Mouse (Mus musculus): ENCODE results near the gene Tspyl3.

Tspyl3 gene

GRCm38 (mm10) chr2:153227959-153228358 lies 2.7 kb upstream of the Tspyl3 start:
- DNase-seq, result no peak

- no peak for DNase-seq
Measured at GRCm38 (mm10) chr2:153225595-153225953, 333 bp upstream of the Tspyl3 start.

DNA sequence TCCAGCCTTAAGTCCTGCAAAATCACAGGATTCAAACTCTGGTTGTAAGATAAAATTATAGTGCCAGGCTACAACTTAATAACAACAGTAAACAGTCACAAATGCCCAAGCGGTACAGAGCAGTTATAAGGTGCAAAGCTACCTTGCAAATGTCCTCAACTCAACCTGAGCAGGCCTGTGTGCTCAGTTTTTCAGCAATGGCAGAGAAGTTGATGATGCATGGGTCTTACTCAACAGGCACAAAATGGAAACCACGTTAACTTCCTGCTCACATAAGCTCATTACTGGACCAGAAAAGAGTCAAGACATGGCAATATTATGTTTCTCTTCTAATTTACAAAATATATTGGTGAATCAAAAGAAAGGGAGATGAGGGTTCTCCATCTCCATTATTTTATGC lies 2.7 kb downstream of the Tspyl3 start:
- no peak for DNase-seq

DNA sequence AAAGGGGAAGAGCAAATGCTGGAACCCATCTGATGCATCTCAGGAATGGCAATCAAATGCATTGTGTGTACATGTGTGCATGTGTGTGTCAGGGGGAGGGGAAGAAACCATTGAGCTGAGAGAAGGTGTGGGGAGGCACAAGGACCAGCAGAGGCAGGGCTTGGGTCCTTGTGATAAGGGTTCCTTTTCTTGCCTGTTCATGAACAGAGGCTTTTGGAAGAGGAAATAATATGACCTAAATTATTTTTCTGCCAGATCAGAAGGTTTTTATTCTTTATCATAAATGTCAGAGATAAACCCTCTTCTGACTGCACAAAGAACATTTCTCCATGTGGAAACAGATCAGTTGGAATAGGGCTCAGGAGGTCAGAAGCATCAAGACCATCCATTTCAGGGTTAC lies 3.1 kb downstream of the Tspyl3 start:
- DNase-seq, result no peak

DNA sequence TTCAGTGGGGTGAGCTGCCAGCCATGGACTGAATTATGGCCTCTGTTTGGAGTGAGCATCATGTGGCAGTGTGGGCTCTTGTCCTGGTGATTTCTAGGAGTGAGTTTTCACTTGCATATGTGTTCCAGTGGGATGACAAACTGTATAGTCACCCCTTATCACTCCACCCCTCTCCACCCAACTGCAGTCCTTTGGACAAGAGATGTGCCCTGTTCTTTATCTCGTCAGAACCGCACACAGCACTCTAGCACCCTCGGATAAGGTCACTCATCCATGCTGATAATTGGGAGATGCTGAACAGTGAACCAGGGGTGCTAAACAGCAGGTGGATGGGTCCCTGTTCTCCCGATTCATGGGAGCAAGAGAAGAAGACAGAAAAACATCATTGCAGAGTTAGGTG lies 3.6 kb downstream of the Tspyl3 start:
- no peak for DNase-seq

DNA sequence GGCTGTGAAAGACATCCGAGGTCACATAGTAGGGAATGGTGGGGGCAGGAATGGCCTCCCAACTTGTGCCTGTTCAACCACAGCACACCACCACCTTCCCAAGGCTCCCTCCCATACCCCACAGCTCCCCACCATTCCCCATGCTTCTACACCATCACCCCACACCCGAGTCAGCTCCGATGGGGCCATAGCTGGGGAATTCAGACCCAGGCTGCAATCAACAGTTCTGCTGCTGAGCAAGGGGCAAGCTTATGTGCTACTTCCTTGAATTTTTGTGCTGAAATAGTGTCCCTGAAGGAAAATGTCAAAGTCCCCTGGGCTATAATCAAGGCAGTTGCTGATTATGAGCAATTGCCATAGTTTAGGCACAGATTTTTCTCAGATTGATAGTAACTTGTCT lies 6.7 kb downstream of the Tspyl3 start:
- DNase-seq, result no peak

DNA sequence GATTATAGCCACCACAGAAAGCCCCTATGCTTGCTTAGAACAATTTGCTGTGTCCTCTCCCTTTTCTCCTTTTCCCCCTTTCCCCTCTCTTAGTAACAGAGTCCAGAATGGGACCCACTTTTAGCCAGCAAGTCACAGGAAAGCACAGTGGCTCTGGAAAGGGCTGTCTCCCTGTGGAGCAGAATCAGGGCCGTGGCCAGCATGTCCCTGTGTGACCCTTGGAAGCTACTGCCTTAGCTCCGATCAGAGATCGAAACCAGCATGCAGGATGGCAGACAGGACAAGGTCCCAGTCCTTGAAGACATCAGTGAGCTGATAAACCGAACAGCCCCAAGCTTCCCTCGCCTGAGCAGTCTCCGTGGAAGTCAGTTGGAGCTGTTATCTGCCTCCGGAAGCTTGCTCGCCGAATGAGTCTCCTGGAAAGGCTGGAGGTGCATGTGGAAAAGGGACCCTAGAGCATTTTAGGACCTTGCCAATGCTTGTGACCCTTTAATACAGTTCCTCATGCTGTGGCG lies 7.4 kb downstream of the Tspyl3 start:
- no peak for DNase-seq

DNA sequence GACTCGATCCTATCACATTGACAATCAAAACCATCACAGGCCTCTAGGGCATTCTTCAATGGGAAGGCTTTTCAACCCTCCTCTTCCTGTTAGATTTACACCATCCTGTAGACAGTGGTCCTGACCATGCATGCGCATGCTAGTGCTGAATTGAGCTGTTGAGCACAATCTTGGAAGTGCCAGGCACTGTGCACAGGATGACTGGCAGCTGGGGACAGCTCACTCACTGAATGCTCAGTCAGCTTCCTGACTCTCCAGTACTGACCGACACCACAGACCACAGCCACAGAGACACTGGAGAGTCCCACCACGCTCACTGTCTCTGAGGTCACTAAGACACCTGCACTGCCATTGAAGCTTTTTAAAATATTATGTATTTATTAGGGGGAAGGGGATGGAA lies 9.8 kb downstream of the Tspyl3 start:
- DNase-seq, result no peak

DNA sequence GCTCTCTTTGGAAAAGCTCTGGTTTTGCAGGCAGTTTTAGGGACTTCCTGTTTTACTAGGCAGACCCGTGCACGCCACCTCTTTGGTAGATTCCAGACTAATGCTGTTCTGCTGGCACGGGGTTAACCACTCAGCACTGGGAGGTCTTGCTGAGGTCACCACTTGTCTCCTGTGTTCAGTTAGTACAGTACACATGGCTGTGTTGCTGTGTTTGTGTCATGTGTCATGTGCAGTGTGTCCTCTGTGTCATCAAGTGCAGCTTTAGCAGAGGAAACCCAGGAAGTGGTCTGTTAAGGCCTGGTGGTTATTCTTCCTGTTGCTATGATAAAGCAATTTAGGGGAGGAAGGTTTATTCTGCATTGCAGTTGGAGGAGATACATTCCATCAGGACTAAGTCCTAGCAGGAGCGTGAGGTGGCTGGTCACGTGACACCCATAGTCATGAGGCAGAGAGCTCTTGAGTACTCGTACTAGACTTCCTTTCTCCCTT lies 10.4 kb downstream of the Tspyl3 start:
- peak; percentile 42 for DNase-seq

- DNase-seq, result no peak
Measured at GRCm38 (mm10) chr2:153213351-153213750, 11.9 kb downstream of the Tspyl3 start.

- no peak for DNase-seq
Measured at GRCm38 (mm10) chr2:153211451-153211850, 13.8 kb downstream of the Tspyl3 start.

GRCm38 (mm10) chr2:153209286-153209685 lies 16.0 kb downstream of the Tspyl3 start:
- no peak for DNase-seq

- DNase-seq, result no peak
Measured at GRCm38 (mm10) chr2:153208149-153208548, 17.1 kb downstream of the Tspyl3 start.

GRCm38 (mm10) chr2:153202766-153203165 lies 22.5 kb downstream of the Tspyl3 start:
- DNase-seq, result no peak

DNA sequence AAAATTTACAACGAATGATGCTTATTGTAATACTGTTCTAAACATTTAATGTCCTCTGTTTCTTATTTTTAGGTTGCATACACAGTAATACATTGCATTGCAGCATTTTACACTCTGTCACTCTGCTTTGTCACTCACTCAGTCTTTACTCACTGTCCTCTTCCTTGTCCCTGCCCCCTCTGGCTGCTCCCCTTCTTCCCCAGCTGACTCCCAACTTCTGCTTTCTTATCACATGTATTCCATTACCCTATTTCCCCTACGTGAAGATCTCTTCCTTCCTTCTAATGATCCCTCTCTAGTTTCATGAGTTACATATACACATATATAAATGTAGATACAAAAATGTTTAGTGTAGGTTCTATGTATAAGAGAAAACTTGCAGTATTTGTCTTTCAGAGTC lies 26.1 kb downstream of the Tspyl3 start:
- DNase-seq, result no peak

DNA sequence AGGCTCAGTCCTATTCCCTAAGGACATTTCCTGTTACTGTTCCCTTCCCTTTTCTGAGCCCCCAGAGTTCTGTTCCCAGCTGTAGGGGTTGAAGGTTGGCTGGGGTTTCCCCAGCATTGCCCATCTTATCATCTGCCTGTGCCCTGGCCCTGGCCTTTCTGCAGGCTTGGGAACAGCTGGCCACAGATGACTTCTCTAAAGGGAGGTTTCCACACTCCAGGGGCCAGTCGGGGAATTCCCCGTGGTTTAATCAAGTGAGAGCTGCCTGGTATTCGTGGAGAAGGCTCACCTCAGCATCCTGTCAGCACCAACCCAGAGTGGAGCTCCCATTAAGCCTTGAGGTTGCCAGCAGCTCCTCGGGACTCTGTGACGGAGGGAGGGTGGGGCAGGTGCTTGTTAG lies 26.8 kb downstream of the Tspyl3 start:
- peak; percentile 41 for DNase-seq

DNA sequence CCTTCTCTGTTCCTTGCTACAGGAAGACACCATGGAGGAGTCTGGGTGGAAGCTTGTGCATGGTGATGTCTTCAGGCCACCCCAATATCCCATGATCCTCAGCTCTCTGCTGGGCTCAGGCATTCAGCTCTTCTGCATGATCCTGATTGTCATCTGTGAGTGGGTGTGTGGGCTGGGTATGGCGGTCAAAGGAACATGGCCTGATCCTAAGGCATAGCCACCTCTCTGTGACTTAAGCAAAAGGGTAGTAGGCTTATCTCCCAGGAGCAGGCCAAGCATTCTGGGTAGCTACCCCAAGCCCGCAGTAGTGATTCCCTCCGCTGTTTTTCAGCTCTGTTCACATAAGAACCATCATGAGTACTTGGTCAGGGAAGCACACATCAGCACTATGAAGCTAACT lies 31.0 kb downstream of the Tspyl3 start:
- DNase-seq, result no peak

- DNase-seq, result no peak
Measured at GRCm38 (mm10) chr2:153191242-153191641, 34.0 kb downstream of the Tspyl3 start.

GRCm38 (mm10) chr2:153187848-153188247 lies 37.4 kb downstream of the Tspyl3 start:
- no peak for DNase-seq

- DNase-seq, result peak; percentile 36
Measured at GRCm38 (mm10) chr2:153186176-153186591, 39.1 kb downstream of the Tspyl3 start.

GRCm38 (mm10) chr2:153179961-153180360 lies 45.3 kb downstream of the Tspyl3 start:
- DNase-seq, result no peak

GRCm38 (mm10) chr2:153179126-153179860 lies 45.9 kb downstream of the Tspyl3 start:
- no peak for DNase-seq

GRCm38 (mm10) chr2:153177188-153177587 lies 48.1 kb downstream of the Tspyl3 start:
- no peak for DNase-seq

- DNase-seq, result no peak
Measured at GRCm38 (mm10) chr2:153175995-153176570, 49.2 kb downstream of the Tspyl3 start.
